Mouse (Mus musculus) neural tube, embryonic 13.5 days (tissue): ENCODE results near the gene Fdps. TPM values are rescaled to one million over a fixed set of nuclear protein-coding genes. Genes with fewer than 3 reads are reported as not detected.
A peak's percentile ranks its signal among the peaks of the same experiment; 100 is the strongest.

ENCODE experiments used
- ATAC-seq: fragments of 200-750 bp; cut with Nextera tagmentation; 2 replicates; pipeline ENCODE4 v1.8.0; 2017; ENCODE audit warnings: low read depth, mild to moderate bottlenecking, moderate TSS enrichment, moderate library complexity
- H3K27ac ChIP-seq: fragments of 300-500 bp; sonication (generic); replicated peaks from 2 replicates; pipeline ENCODE4 v1.5.1; 2015; ENCODE audit warnings: moderate library complexity, mild to moderate bottlenecking, inconsistent platforms
- H3K27me3 ChIP-seq: fragments of 300-500 bp; sonication (generic); 2 replicates; pipeline ENCODE4 v1.6.1; 2015; ENCODE audit warnings: mild to moderate bottlenecking, inconsistent platforms
- H3K36me3 ChIP-seq: fragments of 300-500 bp; sonication (generic); 2 replicates; pipeline ENCODE4 v1.6.1; 2015; ENCODE audit warnings: mild to moderate bottlenecking, inconsistent platforms
- H3K4me1 ChIP-seq: fragments of 300-500 bp; sonication (generic); replicated peaks from 2 replicates; pipeline ENCODE4 v1.6.1; 2015; ENCODE audit warnings: inconsistent platforms
- H3K4me2 ChIP-seq: fragments of 300-500 bp; sonication (generic); 2 replicates; pipeline ENCODE4 v1.6.1; 2015; ENCODE audit warnings: inconsistent platforms, mild to moderate bottlenecking, moderate library complexity
- H3K4me3 ChIP-seq: fragments of 300-500 bp; sonication (generic); 2 replicates; pipeline ENCODE4 v1.5.1; 2015; ENCODE audit warnings: mild to moderate bottlenecking, inconsistent platforms
- H3K9ac ChIP-seq: fragments of 300-500 bp; sonication (generic); 2 replicates; pipeline ENCODE4 v1.6.1; 2015; ENCODE audit warnings: moderate library complexity, mild to moderate bottlenecking, inconsistent platforms
- H3K9me3 ChIP-seq: fragments of 300-500 bp; sonication (generic); 2 replicates; pipeline ENCODE4 v1.6.1; 2016; ENCODE audit warnings: inconsistent platforms
- WGBS: fragments of 180-500 bp; shearing (Covaris S2); methylation state at CpG from one replicate; pipeline ENCODE4 v1.1.7; 2015; 5-methylcytosine and 5-hydroxymethylcytosine counted together
- polyA plus RNA-seq: library from polyadenylated mRNA; unstranded; fragments of >200 nt; fragmentation: Nextera tagmentation; extraction: Ambion mirVana; gene quantifications from 2 replicates; pipeline ENCODE4 v1.2.1, GENCODE M21; 2015

Fdps gene
- polyA plus RNA-seq, 1 experiment from 2014 or later = 357 TPM

DNA sequence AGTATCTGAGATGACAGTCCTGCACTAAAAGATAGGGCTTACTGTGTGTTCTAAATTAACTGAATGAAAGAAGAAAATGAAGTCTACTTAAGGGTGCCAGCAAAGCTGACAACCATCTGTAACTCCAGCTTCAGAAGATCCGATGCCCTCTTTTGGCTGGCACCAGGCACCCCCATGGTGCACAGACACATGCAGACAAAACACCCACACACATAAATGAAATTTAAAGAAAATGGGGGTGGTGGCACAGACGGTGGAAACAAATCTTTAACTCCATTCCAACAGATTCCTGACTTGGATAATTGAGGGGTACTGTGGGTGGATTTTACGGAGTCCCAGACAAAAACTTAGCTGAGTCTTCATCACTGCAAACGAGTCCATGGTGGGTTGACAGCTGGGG, 30.1 kb upstream of the Fdps start:
- Histone ChIP-seq H3K9me3 (no peaks in the 10 kb centered on the region), H3K27me3 (no peaks in the 10 kb centered on the region; the same call in 1 of the 2 replicates), H3K36me3 (no peaks in the 10 kb centered on the region), H3K4me3 (peak overlapping the region; percentile 34; the same call in 1 of the 2 replicates), H3K27ac (no peak overlapping the region), H3K9ac (peak overlapping the region; percentile 67; the same call in 1 of the 2 replicates), H3K4me2 (peak overlapping the region; percentile 64), H3K4me1 (peaks cover 8% of the 10 kb centered on the region)
- ATAC-seq = no peak
- WGBS = 41% methylated on average over 4 of the region's 4 CpGs

DNA sequence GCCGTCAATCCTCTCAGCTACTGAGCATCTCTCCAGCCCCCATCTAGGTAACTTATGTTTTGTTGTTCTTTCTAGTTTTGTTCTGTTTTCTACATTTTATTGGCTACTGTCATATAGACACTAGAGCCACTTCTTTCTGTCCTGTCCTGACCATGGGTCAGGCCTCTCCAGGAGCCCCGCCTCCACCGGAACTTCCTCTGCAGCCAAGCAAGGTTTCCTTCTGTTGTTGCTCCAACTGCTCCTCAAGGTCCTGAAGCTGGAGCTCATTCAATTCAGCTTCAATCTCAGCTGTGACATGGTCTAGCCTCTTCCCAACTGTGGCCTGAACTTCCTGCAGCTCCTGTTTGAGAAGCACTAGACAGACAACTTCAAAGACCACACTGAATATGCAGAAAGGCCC, 28.1 kb upstream of the Fdps start:
- no peak overlapping the region for H3K27ac ChIP-seq
- no peaks in the 10 kb centered on the region for H3K9me3 ChIP-seq
- ATAC-seq = no peak
- H3K9ac ChIP-seq = no peak overlapping the region
- no peak overlapping the region for H3K4me2 ChIP-seq
- 84% methylated on average over 3 of the region's 3 CpGs for WGBS
- no peak overlapping the region for H3K4me3 ChIP-seq
- H3K4me1 ChIP-seq = peaks cover 8% of the 10 kb centered on the region
- no peaks in the 10 kb centered on the region; the same call in 1 of the 2 replicates for H3K27me3 ChIP-seq
- no peaks in the 10 kb centered on the region for H3K36me3 ChIP-seq

DNA sequence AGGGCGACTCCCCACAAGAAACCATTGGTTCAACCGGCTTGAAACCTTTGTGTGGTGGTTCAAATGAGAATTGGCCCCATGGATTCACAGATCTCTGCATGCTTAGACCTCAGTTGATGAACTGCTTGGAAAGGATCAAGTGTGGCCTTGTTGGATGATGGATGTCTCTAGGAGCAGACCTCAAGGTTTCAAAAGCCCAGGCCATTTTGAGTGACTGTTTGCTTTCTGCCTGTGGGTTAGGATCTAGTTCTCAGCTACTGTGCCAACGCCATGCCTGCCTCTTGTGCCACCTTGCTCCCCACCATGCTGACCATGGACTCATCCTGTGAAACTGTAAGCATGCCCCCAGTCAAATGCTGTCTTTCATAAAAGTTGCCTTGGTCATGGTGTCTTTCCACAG, 24.2 kb upstream of the Fdps start:
- Histone ChIP-seq H3K4me1 (no peaks in the 10 kb centered on the region), H3K27me3 (no peaks in the 10 kb centered on the region), H3K36me3 (no peaks in the 10 kb centered on the region), H3K9me3 (no peaks in the 10 kb centered on the region), H3K4me2 (no peak overlapping the region), H3K4me3 (no peak overlapping the region), H3K9ac (no peak overlapping the region), H3K27ac (no peak overlapping the region)
- ATAC-seq = no peak
- WGBS = 95% methylated on average over 3 of the region's 3 CpGs

DNA sequence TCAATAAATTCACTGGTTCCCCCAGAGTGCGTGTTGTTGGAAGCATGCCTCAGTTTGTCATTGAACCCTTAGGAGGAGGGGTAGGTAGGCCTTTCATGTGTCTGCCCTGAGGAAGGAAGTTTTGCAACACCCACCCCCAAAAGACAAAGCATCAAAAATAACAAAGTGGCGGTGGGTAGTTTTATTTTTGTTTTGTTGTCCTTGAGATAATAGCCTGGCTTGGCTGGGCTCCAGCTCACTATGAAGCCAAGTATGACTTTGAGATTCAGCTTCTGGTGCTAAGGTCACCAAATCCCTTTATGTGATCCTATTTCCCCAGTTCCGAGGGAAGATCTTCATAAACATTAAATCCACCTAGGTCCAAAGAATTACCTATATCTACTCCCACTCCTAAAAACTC, 22.5 kb upstream of the Fdps start:
- H3K36me3 ChIP-seq = no peaks in the 10 kb centered on the region
- H3K9ac ChIP-seq = no peak overlapping the region
- no peak overlapping the region for H3K27ac ChIP-seq
- H3K27me3 ChIP-seq = no peaks in the 10 kb centered on the region
- no peak overlapping the region for H3K4me3 ChIP-seq
- no peak for ATAC-seq
- 78% methylated on average over 3 of the region's 3 CpGs for WGBS
- no peaks in the 10 kb centered on the region for H3K4me1 ChIP-seq
- H3K9me3 ChIP-seq = no peaks in the 10 kb centered on the region
- H3K4me2 ChIP-seq = no peak overlapping the region

DNA sequence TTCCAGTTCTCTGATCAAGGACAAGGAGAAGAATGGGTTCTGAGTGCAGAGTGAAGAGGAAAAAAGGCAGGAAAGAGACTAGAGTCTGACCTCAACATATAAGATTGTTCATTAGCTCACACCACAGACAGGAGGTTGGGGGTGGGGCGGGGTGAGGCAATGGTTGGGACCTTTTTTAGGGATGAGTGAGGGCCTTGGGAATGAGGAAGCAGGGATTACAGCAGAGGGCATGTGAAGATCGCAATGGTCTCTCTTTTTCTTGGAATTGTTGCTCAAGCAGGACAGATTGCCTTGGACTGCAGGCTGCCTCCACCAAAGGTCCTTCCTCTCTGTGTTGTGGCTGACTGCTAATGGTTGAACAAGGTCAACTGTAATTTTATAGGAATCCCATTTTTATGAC, 21.6 kb upstream of the Fdps start:
- Histone ChIP-seq H3K4me1 (no peaks in the 10 kb centered on the region), H3K27me3 (no peaks in the 10 kb centered on the region), H3K4me3 (no peak overlapping the region), H3K9ac (no peak overlapping the region), H3K9me3 (no peaks in the 10 kb centered on the region), H3K4me2 (no peak overlapping the region), H3K27ac (no peak overlapping the region), H3K36me3 (no peaks in the 10 kb centered on the region)
- 87% methylated on average over 2 of the region's 2 CpGs for WGBS
- no peak for ATAC-seq

DNA sequence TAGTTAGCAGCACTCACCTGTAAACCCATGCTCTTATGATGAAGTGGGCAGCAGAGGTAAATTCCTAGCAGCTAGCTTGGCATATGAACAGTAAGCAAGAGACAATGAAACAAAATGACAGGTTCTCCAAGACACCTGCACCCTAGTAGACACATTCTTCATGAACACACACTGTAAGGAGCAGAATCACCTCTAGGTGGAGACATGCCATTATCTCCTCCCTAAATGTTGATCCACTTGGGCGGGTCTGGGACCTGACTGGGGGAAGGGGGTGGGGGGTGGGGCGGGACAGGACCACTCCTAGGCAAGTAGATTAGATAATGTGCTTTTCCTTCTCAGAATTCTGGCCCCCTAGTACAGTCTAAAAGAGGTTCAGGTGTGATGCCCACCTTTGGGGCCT, 13.8 kb upstream of the Fdps start:
- H3K4me3 ChIP-seq = no peak overlapping the region
- H3K9ac ChIP-seq = no peak overlapping the region
- H3K4me2 ChIP-seq = no peak overlapping the region
- H3K27me3 ChIP-seq = no peaks in the 10 kb centered on the region
- no peaks in the 10 kb centered on the region for H3K4me1 ChIP-seq
- H3K27ac ChIP-seq = no peak overlapping the region
- H3K36me3 ChIP-seq = no peaks in the 10 kb centered on the region
- H3K9me3 ChIP-seq = no peaks in the 10 kb centered on the region
- 6% methylated on average over 2 of the region's 2 CpGs for WGBS
- ATAC-seq = no peak

DNA sequence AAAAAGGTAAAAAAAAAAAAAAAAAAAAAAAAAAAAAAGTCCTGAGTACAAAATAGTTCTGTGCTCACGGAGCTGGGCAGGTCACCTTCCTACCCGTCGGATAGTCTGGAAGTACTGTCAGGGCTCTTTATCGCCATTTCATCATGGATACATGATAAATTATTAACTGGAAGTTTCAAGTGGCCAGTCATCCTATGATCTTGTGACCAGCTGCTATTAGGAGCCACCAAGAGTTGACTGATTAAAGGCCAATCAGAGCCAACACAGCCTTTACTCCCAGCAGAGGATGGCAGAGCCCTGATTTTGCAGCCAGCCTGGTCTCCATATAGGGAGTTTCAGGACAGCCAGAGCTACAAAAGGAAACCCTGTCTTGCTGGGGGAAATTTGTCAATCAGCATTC, 11.3 kb upstream of the Fdps start:
- no peak overlapping the region for H3K4me2 ChIP-seq
- no peaks in the 10 kb centered on the region for H3K27me3 ChIP-seq
- no peak overlapping the region for H3K4me3 ChIP-seq
- H3K9me3 ChIP-seq = no peaks in the 10 kb centered on the region
- 90% methylated on average over 4 of the region's 4 CpGs for WGBS
- no peak overlapping the region for H3K27ac ChIP-seq
- H3K4me1 ChIP-seq = no peaks in the 10 kb centered on the region
- H3K9ac ChIP-seq = no peak overlapping the region
- no peak for ATAC-seq
- no peaks in the 10 kb centered on the region for H3K36me3 ChIP-seq

DNA sequence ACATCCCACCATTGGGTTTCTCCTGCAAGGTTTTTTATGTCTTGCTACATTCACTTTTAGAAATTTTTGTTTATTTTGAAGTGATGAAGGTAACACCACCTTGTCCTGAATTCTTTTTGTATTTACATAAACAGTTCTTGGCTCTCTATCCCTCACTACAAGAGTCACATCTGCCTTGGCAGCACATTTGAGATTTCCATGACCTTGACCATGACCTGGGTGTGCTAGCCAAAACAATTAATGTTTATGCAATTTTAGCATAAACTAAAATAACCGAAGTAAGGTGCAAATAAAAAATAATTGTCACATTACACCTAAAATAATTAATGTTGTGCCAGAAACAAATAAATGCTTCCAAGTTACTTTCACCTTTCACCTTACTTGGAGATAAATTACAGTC, 6.4 kb upstream of the Fdps start:
- Histone ChIP-seq H3K4me1 (no peaks in the 10 kb centered on the region), H3K4me2 (no peak overlapping the region), H3K36me3 (no peaks in the 10 kb centered on the region), H3K4me3 (no peak overlapping the region), H3K27me3 (no peaks in the 10 kb centered on the region), H3K27ac (no peak overlapping the region), H3K9ac (no peak overlapping the region), H3K9me3 (no peaks in the 10 kb centered on the region)
- no peak for ATAC-seq
- 78% methylated on average over 1 of the region's 1 CpGs for WGBS

DNA sequence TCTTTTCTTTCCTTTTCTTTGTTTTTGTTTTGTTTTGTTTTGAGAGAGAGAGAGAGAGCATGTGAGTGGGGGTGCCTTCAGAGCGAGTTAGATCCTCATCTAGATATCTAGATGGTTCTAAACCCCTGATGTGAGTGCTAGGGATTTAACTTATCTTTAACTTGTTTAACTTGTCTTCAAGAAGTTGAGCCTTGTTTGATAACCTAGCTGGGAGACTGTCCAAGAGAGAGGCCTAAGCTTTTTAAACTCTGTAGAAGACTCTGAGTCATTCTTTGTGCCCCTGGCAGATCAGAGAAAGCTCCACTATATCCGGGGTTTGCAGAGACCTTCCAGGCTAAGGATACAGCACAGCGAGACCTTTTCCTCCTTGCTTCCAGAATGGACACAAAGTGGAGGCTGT, 5.8 kb upstream of the Fdps start:
- Histone ChIP-seq H3K36me3 (no peaks in the 10 kb centered on the region), H3K27ac (no peak overlapping the region), H3K9ac (no peak overlapping the region), H3K27me3 (no peaks in the 10 kb centered on the region), H3K4me1 (peaks cover 3% of the 10 kb centered on the region; the same call in 1 of the 2 replicates), H3K4me3 (no peak overlapping the region), H3K9me3 (no peaks in the 10 kb centered on the region), H3K4me2 (no peak overlapping the region)
- 71% methylated on average over 3 of the region's 3 CpGs for WGBS
- ATAC-seq = no peak

DNA sequence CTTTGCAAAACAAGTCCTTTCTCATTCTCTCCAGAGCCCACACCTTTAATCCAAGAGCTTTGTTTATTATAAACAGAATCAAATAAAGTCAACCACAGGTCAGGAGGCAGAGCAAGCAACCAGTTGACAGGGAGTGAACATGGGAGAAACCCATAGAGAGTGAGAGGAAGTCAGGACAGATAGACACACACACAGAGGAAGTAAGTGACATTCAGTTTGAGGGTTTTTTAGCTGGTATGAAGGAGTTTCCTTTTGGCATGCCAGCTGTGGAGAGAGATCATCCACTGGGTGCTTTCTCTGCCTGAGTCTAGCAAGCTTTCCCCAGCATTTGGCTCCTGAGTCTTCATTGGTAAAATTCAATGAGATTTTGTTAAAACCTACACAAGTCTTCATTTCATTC, 5.1 kb upstream of the Fdps start:
- Histone ChIP-seq H3K4me2 (no peak overlapping the region), H3K9me3 (no peaks in the 10 kb centered on the region), H3K27me3 (no peaks in the 10 kb centered on the region), H3K9ac (no peak overlapping the region), H3K4me1 (peaks cover 7% of the 10 kb centered on the region; the same call in 1 of the 2 replicates), H3K36me3 (no peaks in the 10 kb centered on the region), H3K27ac (no peak overlapping the region), H3K4me3 (no peak overlapping the region)
- ATAC-seq = no peak

DNA sequence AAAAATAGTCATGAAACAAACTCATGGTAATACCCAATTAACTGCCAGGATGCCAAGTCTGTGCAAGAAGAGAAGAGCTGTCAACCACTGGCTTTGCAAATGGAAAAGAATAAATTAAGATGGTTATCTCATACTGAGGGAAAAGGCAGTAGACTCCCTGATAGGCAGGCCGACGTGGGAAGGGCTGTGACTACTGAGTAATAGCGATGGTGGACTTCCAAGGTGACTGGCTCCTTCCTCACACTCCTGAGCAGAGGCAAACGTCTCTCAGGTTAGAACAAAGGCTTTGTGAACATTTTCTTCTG, 1.5 kb upstream of the Fdps start:
- 82% methylated on average over 4 of the region's 4 CpGs for WGBS
- H3K9me3 ChIP-seq = no peaks in the 10 kb centered on the region
- no peak overlapping the region for H3K4me3 ChIP-seq
- H3K9ac ChIP-seq = no peak overlapping the region
- ATAC-seq = no peak
- peaks cover 20% of the 10 kb centered on the region for H3K36me3 ChIP-seq
- peaks cover 31% of the 10 kb centered on the region for H3K4me1 ChIP-seq
- H3K4me2 ChIP-seq = no peak overlapping the region
- H3K27ac ChIP-seq = no peak overlapping the region
- H3K27me3 ChIP-seq = no peaks in the 10 kb centered on the region

DNA sequence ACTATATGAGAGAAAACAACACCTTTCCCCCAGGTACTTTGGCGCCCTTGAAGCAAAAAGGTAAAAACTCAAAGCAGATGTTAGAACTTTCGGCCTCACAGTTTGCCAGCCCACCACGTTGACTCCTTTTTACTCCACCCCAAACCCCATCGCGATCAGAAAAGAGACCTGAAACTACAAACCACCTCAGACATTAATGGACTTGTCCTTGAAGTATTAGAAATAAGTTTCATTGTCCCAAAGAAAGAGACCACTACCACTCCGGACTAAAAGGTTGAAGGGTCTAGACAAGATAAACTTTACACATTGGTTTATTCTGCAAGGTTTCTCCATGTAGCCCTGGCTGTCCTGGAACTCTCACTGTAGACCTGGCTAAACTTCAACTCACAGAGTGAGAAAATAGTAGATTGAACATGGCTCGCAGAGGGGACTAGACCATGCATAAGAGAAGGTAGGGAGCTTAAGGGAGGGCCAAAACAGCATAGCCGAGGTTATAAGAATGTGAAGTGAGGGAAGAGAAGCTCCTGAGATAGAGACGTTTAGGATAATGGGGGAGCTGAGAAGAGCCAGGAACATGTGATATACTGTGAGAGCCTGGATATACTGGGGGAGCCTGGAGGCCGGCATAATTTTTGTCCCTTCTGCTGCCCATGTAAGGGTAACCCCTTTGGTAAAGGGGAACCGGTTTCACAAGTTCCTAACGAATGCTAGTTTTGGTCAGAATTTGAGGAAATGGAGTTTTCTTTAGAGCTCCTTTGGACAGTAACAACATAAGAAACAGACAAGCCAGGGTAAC, 934 bp upstream of the Fdps start:
- peak overlapping the region; percentile 85 for H3K27ac ChIP-seq
- H3K9ac ChIP-seq = peak overlapping the region; percentile 53
- no peaks in the 10 kb centered on the region for H3K27me3 ChIP-seq
- no peak for ATAC-seq
- peak overlapping the region; percentile 91 for H3K4me2 ChIP-seq
- 68% methylated on average over 12 of the region's 12 CpGs for WGBS
- no peaks in the 10 kb centered on the region for H3K9me3 ChIP-seq
- H3K4me1 ChIP-seq = peaks cover 31% of the 10 kb centered on the region
- peaks cover 26% of the 10 kb centered on the region for H3K36me3 ChIP-seq
- peak overlapping the region; percentile 69 for H3K4me3 ChIP-seq

DNA sequence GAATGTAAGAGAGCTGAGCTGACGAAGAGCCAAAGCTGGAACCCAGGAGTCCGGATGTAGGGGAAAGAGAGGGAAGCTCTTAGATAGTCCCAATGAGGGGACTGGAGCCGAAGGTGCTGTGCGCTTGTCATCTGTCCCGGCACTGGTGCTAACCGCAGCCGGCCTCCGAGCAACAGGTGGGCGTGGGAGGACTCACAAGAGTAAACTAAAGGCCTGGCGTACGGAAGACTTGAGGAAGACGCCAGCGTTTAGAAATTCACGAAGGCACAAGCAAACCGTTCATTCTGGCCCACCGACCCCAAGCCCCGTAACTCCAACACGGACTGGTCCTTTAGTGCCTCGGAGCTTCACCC, 324 bp downstream of the Fdps start:
- 0% methylated on average over 19 of the region's 19 CpGs for WGBS

More for the DNA sequence above, 324 bp downstream of the Fdps start:
- peaks cover 31% of the 10 kb centered on the region for H3K4me1 ChIP-seq
- no peaks in the 10 kb centered on the region for H3K27me3 ChIP-seq
- peak overlapping the region; percentile 91 for H3K4me2 ChIP-seq
- no peaks in the 10 kb centered on the region for H3K9me3 ChIP-seq
- H3K27ac ChIP-seq = peak overlapping the region; percentile 81
- H3K36me3 ChIP-seq = peaks cover 38% of the 10 kb centered on the region
- peak overlapping the region; percentile 69 for H3K4me3 ChIP-seq
- H3K9ac ChIP-seq = peak overlapping the region; percentile 77
- peak; percentile 51 for ATAC-seq
